8 mouse cellular contexts compared by ENCODE assay signal in genomic region chr17:29381472-29381871, GRCm38 (mm10). TPM values are rescaled to one million over a fixed set of nuclear protein-coding genes. Genes with fewer than 3 reads are reported as not detected.
DNase-seq lines count a peak whose midpoint lies in the region; ATAC-seq lines count a peak whose summit lies in the region.

No protein-coding gene starts in this region.

- H3K4me3 ChIP-seq in forebrain, embryonic 12.5 days (replicated peaks) = no peak overlapping the region
- no peak overlapping the region for H3K4me3 ChIP-seq in hindbrain, embryonic 16.5 days (ENCODE audit: low read length)
- H3K4me3 ChIP-seq in limb, embryonic 11.5 days (ENCODE audit: low read depth, low read length) = no peak overlapping the region

- peaks cover 6% of the 10 kb centered on the region; the same call in 1 of the 2 replicates for H3K4me1 ChIP-seq in forebrain, embryonic 12.5 days
- H3K4me1 ChIP-seq in hindbrain, embryonic 16.5 days (ENCODE audit: control insufficient read depth, insufficient read depth, low read depth, low read length) = no peaks in the 10 kb centered on the region
- H3K4me1 ChIP-seq in limb, embryonic 11.5 days (ENCODE audit: control insufficient read depth, insufficient read depth, low read length) = no peaks in the 10 kb centered on the region

- peak; percentile 53; the same call in 1 of the 2 replicates for ATAC-seq in forebrain, embryonic 12.5 days (ENCODE audit: low FRiP score)
- peak; percentile 52; the same call in 1 of the 2 replicates for ATAC-seq in hindbrain, embryonic 16.5 days
- 0 out of 2 replicates have a peak, but pooled peaks have one; percentile 77 for ATAC-seq in limb, embryonic 11.5 days (ENCODE audit: insufficient number of reproducible peaks, low FRiP score, low TSS enrichment, low read depth)

- no peak overlapping the region for H3K9ac ChIP-seq in forebrain, embryonic 12.5 days
- no peak overlapping the region for H3K9ac ChIP-seq in hindbrain, embryonic 16.5 days (ENCODE audit: low read depth, low read length)
- no peak overlapping the region for H3K9ac ChIP-seq in limb, embryonic 11.5 days (ENCODE audit: low read length)

- 30% methylated on average over 7 of the region's 7 CpGs for WGBS in forebrain, embryonic 12.5 days
- 21% methylated on average over 7 of the region's 7 CpGs for WGBS in hindbrain, embryonic 16.5 days
- 26% methylated on average over 7 of the region's 7 CpGs for WGBS in limb, embryonic 11.5 days

- H3K4me2 ChIP-seq in forebrain, embryonic 12.5 days = no peak overlapping the region
- no peak overlapping the region for H3K4me2 ChIP-seq in hindbrain, embryonic 16.5 days (ENCODE audit: low read length)
- H3K4me2 ChIP-seq in limb, embryonic 11.5 days (ENCODE audit: low read depth, severe bottlenecking) = no peak overlapping the region

- no peaks in the 10 kb centered on the region for H3K36me3 ChIP-seq in forebrain, embryonic 12.5 days (replicated peaks)
- H3K36me3 ChIP-seq in hindbrain, embryonic 16.5 days (ENCODE audit: control insufficient read depth, insufficient read depth, low read length) = no peaks in the 10 kb centered on the region
- no peaks in the 10 kb centered on the region for H3K36me3 ChIP-seq in limb, embryonic 11.5 days (ENCODE audit: control insufficient read depth, insufficient read depth, low read length)

- no peaks in the 10 kb centered on the region for H3K9me3 ChIP-seq in forebrain, embryonic 12.5 days
- no peaks in the 10 kb centered on the region for H3K9me3 ChIP-seq in hindbrain, embryonic 16.5 days (ENCODE audit: control insufficient read depth, low read length)
- no peaks in the 10 kb centered on the region for H3K9me3 ChIP-seq in limb, embryonic 11.5 days (ENCODE audit: control insufficient read depth, low read length)

- no peak overlapping the region for H3K27ac ChIP-seq in forebrain, embryonic 12.5 days
- no peak overlapping the region for H3K27ac ChIP-seq in hindbrain, embryonic 16.5 days (ENCODE audit: low read depth, low read length)
- no peak overlapping the region for H3K27ac ChIP-seq in limb, embryonic 11.5 days (replicated peaks; ENCODE audit: low read depth, low read length)

- no peaks in the 10 kb centered on the region for H3K27me3 ChIP-seq in forebrain, embryonic 12.5 days
- no peaks in the 10 kb centered on the region for H3K27me3 ChIP-seq in hindbrain, embryonic 16.5 days (replicated peaks; ENCODE audit: control insufficient read depth, insufficient read depth, low read length)
- H3K27me3 ChIP-seq in limb, embryonic 11.5 days (ENCODE audit: control insufficient read depth, insufficient read depth, low read length) = no peaks in the 10 kb centered on the region

- DNase-seq in urinary bladder, adult 18-20 months (ENCODE audit: low spot score in 2 of 2) = peak; percentile 33 to 34
- no peak for DNase-seq in urinary bladder, adult 2 months (ENCODE audit: low spot score)
- DNase-seq in c-Kit-positive CD71-negative TER-119-negative erythroid progenitor cells, embryonic 14.5 days (ENCODE audit: low read depth) = peak; percentile 83
- peak; percentile 82 for DNase-seq in limb, embryonic 11.5 days (ENCODE audit: low spot score)
- DNase-seq in mesoderm, embryonic 11.5 days (ENCODE audit: low read depth, low spot score) = peak; percentile 85
- peak; percentile 23 to 76 for DNase-seq in thymus, postnatal 10 days (ENCODE audit: low spot score in 2 of 2)

RNA-seq across cellular contexts. Expression of gene Fgd2, which starts 20.8 kb away (rescaled TPM):
- 19.0 and 26.4 TPM in 2 replicates for polyA plus RNA-seq in urinary bladder, adult 2 months (2012; rRNA removed)
- 3.4 and 3.7 TPM in 2 replicates for polyA plus RNA-seq in forebrain, embryonic 12.5 days (2016; fragmentation: Nextera tagmentation; extraction: Ambion mirVana)
- polyA plus RNA-seq in hindbrain, embryonic 16.5 days (2015; fragmentation: Nextera tagmentation; extraction: Ambion mirVana) = 6.5 and 9.1 TPM in 2 replicates
- polyA plus RNA-seq in limb, embryonic 11.5 days (2014; fragmentation: Nextera tagmentation; extraction: Ambion mirVana) = 3.2 and 4.2 TPM in 2 replicates

RNA-seq across cellular contexts. Expression of gene Mtch1, which starts 33.7 kb away (rescaled TPM):
- polyA plus RNA-seq in urinary bladder, adult 2 months (2012; rRNA removed) = 263 and 279 TPM in 2 replicates
- polyA plus RNA-seq in forebrain, embryonic 12.5 days (2016; fragmentation: Nextera tagmentation; extraction: Ambion mirVana) = 381 and 393 TPM in 2 replicates
- polyA plus RNA-seq in hindbrain, embryonic 16.5 days (2015; fragmentation: Nextera tagmentation; extraction: Ambion mirVana) = 328 and 463 TPM in 2 replicates
- 318 and 321 TPM in 2 replicates for polyA plus RNA-seq in limb, embryonic 11.5 days (2014; fragmentation: Nextera tagmentation; extraction: Ambion mirVana)
